ENCODE assay signal across 8 mouse cellular contexts in the genomic region with DNA sequence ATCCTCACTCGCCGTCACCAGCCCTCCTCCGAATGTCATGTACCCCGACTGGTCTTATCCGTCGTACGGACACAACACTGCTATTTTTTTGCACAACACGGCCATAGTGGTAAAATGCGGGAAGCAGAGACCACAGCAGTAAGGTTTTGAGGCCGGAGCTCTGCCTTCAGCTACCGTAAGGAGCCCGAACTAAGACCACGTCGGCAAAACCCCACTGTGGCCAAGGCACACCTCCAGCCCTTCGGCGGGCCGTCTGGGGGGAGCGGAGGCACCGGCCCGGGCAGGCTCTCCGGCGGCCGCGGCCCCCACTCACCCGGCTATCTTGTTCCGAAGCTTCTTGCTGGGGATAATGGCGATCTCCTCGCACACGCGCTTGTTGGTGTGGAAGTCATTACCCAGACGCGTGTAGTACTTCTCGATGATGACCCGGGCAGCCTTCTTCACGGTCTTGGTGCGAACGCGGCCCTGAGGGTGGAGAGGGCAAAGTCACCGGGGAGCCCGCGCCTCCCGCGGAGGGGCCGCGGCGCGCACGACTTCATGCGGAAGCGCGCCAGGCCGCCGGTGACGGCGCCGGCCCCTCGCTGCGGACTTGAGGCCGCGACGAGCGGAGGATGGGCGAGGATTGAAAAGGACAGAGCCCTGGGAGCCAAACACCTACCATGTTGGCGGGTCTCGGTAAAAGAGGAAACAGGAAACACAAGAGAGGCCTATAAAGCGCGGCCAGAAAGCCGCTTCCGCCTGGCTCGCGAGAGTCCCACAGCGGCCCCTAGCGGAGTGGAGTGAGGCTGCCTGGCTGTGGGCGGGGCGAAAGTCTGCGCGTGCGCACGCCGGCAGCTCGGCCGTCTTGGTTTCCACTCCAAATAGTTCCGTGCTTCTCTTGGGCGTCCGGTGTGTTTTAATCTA. TPM values are rescaled to one million over a fixed set of nuclear protein-coding genes. Genes with fewer than 3 reads are reported as not detected.
DNase-seq lines count a peak whose midpoint lies in the region; ATAC-seq and TF ChIP-seq lines count a peak whose summit lies in the region.

A gene (minus strand): TSS at position 711 of the 903 bp plus-strand sequence.

- peaks cover 2 to 33% of the 10 kb centered on the region in 2 experiments; a peak in 2 of 4 replicates for H3K4me1 ChIP-seq in CH12.LX (ENCODE audit: control insufficient read depth in 1 of 2, insufficient read depth in 2 of 2)
- H3K4me1 ChIP-seq in forebrain, embryonic 12.5 days: peaks cover 21% of the 10 kb centered on the region
- peaks cover 16% of the 10 kb centered on the region for H3K4me1 ChIP-seq in heart, postnatal 0 days (ENCODE audit: control insufficient read depth, insufficient read depth)
- peaks cover 20% of the 10 kb centered on the region for H3K4me1 ChIP-seq in liver, embryonic 16.5 days (ENCODE audit: control insufficient read depth, low read depth, low read length)
- peaks cover 31% of the 10 kb centered on the region for H3K4me1 ChIP-seq in neural tube, embryonic 13.5 days (replicated peaks)
- no peaks in the 10 kb centered on the region; the same call in 1 of the 2 replicates for H3K4me1 ChIP-seq in testis, adult 2 months (ENCODE audit: control insufficient read depth, insufficient read depth, low read length)

- peaks cover 40% of the 10 kb centered on the region for H3K79me2 ChIP-seq in CH12.LX (replicated peaks; ENCODE audit: control insufficient read depth, extremely low read depth, insufficient read depth, poor library complexity, severe bottlenecking)

- H3K9ac ChIP-seq in CH12.LX (ENCODE audit: insufficient read depth, low read depth): peak within 1 kb of the TSS; percentile 99
- peak within 1 kb of the TSS; percentile 99 for H3K9ac ChIP-seq in forebrain, embryonic 12.5 days
- peak within 1 kb of the TSS; percentile 98 for H3K9ac ChIP-seq in heart, postnatal 0 days (replicated peaks; ENCODE audit: low read depth, low read length)
- H3K9ac ChIP-seq in liver, embryonic 16.5 days (ENCODE audit: low read depth, low read length): peak within 1 kb of the TSS; percentile 90
- H3K9ac ChIP-seq in neural tube, embryonic 13.5 days: peak within 1 kb of the TSS; percentile 99

- WGBS in forebrain, embryonic 12.5 days: under 1% methylated on average over 85 of the region's 85 CpGs
- under 1% methylated on average over 82 of the region's 85 CpGs for WGBS in heart, postnatal 0 days
- under 1% methylated on average over 85 of the region's 85 CpGs for WGBS in liver, embryonic 16.5 days (ENCODE audit: insufficient replicate concordance)
- WGBS in neural tube, embryonic 13.5 days: under 1% methylated on average over 85 of the region's 85 CpGs

- ATAC-seq in forebrain, embryonic 12.5 days (ENCODE audit: low FRiP score): peak; percentile 92
- ATAC-seq in heart, postnatal 0 days (ENCODE audit: insufficient read depth, low read depth): peak; percentile 91
- ATAC-seq in liver, embryonic 16.5 days (ENCODE audit: low read depth): peak; percentile 83
- peak; percentile 93 for ATAC-seq in neural tube, embryonic 13.5 days (ENCODE audit: low read depth)

- no peaks in the 10 kb centered on the region for H3K9me3 ChIP-seq in CH12.LX (replicated peaks; ENCODE audit: low read length)
- no peaks in the 10 kb centered on the region for H3K9me3 ChIP-seq in forebrain, embryonic 12.5 days
- H3K9me3 ChIP-seq in heart, postnatal 0 days (replicated peaks; ENCODE audit: control insufficient read depth, low read length): no peaks in the 10 kb centered on the region
- H3K9me3 ChIP-seq in liver, embryonic 16.5 days (replicated peaks; ENCODE audit: control insufficient read depth, low read length): no peaks in the 10 kb centered on the region
- H3K9me3 ChIP-seq in neural tube, embryonic 13.5 days: no peaks in the 10 kb centered on the region

- no peaks in the 10 kb centered on the region for H3K27me3 ChIP-seq in CH12.LX (replicated peaks)
- peaks cover 3% of the 10 kb centered on the region; the same call in 1 of the 2 replicates for H3K27me3 ChIP-seq in forebrain, embryonic 12.5 days
- no peaks in the 10 kb centered on the region for H3K27me3 ChIP-seq in heart, postnatal 0 days (ENCODE audit: control insufficient read depth, insufficient read depth, low read length)
- H3K27me3 ChIP-seq in liver, embryonic 16.5 days (ENCODE audit: control insufficient read depth, insufficient read depth, low read depth, low read length): no peaks in the 10 kb centered on the region
- H3K27me3 ChIP-seq in neural tube, embryonic 13.5 days: no peaks in the 10 kb centered on the region
- no peaks in the 10 kb centered on the region for H3K27me3 ChIP-seq in testis, adult 2 months (ENCODE audit: control insufficient read depth, insufficient read depth, low read length)

- TF ChIP-seq EP300 in CH12.LX (IDR thresholded peaks at IDR 0.05; ENCODE audit: low read length): no peak
- 0 out of 2 replicates have a peak, but pooled peaks have one; percentile 75 for TF ChIP-seq EP300 in heart, postnatal 0 days (IDR thresholded peaks at IDR 0.05; ENCODE audit: low read depth)

- DNase-seq in CH12.LX (ENCODE audit: extremely low read depth): peak; percentile 91
- DNase-seq in c-Kit-positive CD71-positive TER-119-negative erythroid progenitor cells, embryonic 14.5 days (ENCODE audit: low read depth): peak; percentile 84
- peak; percentile 82 for DNase-seq in heart, postnatal 0 days (ENCODE audit: low spot score)
- DNase-seq in kidney, postnatal 4 days: peak; percentile 98

- TF ChIP-seq CTCF in CH12.LX (conservative IDR thresholded peaks at IDR 0.05 in 1 of 2, IDR thresholded peaks at IDR 0.05 in 1 of 2; ENCODE audit: low read depth in 2 of 2, low read length in 2 of 2): peak; percentile 26 to 84; a peak in 2 of 4 replicates
- TF ChIP-seq CTCF in heart, postnatal 0 days (IDR thresholded peaks at IDR 0.05; ENCODE audit: low read depth): peak; percentile 97
- TF ChIP-seq CTCF in testis, adult 2 months (IDR thresholded peaks at IDR 0.05; ENCODE audit: control insufficient read depth, insufficient read depth, insufficient replicate concordance, low read depth, low read length): peak; percentile 91

- dilution Hi-C loops in CH12.LX (cut with MboI; ENCODE audit: extremely low pct_ligation_motif_present, extremely low pct_unique_long_range_greater_than_20kb, low sequenced_read_pairs): no loop called here

- in situ Hi-C loops in CH12.LX (cut with MboI; ENCODE audit: low pct_ligation_motif_present, low pct_unique_long_range_greater_than_20kb, low sequenced_read_pairs): loop anchor here (5.0 kb wide), 1 partner anchor 177 kb away; no protein-coding TSS in a partner anchor

- H3K27ac ChIP-seq in CH12.LX (ENCODE audit: insufficient read depth, low read depth): peak within 1 kb of the TSS; percentile 68
- H3K27ac ChIP-seq in forebrain, embryonic 12.5 days: peak within 1 kb of the TSS; percentile 94
- peak within 1 kb of the TSS; percentile 90 for H3K27ac ChIP-seq in heart, postnatal 0 days (ENCODE audit: low read depth)
- H3K27ac ChIP-seq in liver, embryonic 16.5 days (ENCODE audit: low read length): peak within 1 kb of the TSS; percentile 79
- peak within 1 kb of the TSS; percentile 93 for H3K27ac ChIP-seq in neural tube, embryonic 13.5 days (replicated peaks)
- H3K27ac ChIP-seq in testis, adult 2 months (ENCODE audit: control insufficient read depth, insufficient read depth, low read depth, low read length): peak within 1 kb of the TSS; percentile 79

- peak within 1 kb of the TSS; percentile 89 to 100 (median 99) for H3K4me3 ChIP-seq in CH12.LX (replicated peaks in 1 of 3; ENCODE audit: low read depth in 2 of 3, low read length in 2 of 3, poor library complexity in 1 of 3)
- peak within 1 kb of the TSS; percentile 97 for H3K4me3 ChIP-seq in forebrain, embryonic 12.5 days (replicated peaks)
- H3K4me3 ChIP-seq in heart, postnatal 0 days (ENCODE audit: low read depth, low read length): peak within 1 kb of the TSS; percentile 93
- peak within 1 kb of the TSS; percentile 86 for H3K4me3 ChIP-seq in liver, embryonic 16.5 days (ENCODE audit: low read depth, low read length)
- H3K4me3 ChIP-seq in neural tube, embryonic 13.5 days: peak within 1 kb of the TSS; percentile 95
- H3K4me3 ChIP-seq in testis, adult 2 months (ENCODE audit: control insufficient read depth, low read depth, low read length): peak within 1 kb of the TSS; percentile 78

- peaks cover 43 to 48% of the 10 kb centered on the region in 2 experiments for H3K36me3 ChIP-seq in CH12.LX (replicated peaks in 1 of 2; ENCODE audit: control insufficient read depth in 1 of 2, insufficient read depth in 1 of 2, low read length in 1 of 2)
- peaks cover 40% of the 10 kb centered on the region for H3K36me3 ChIP-seq in forebrain, embryonic 12.5 days (replicated peaks)
- H3K36me3 ChIP-seq in heart, postnatal 0 days (replicated peaks; ENCODE audit: control insufficient read depth, insufficient read depth, low read length): peaks cover 30% of the 10 kb centered on the region
- peaks cover 24% of the 10 kb centered on the region for H3K36me3 ChIP-seq in liver, embryonic 16.5 days (ENCODE audit: control insufficient read depth, insufficient read depth)
- H3K36me3 ChIP-seq in neural tube, embryonic 13.5 days: peaks cover 40% of the 10 kb centered on the region
- no peaks in the 10 kb centered on the region; the same call in 1 of the 2 replicates for H3K36me3 ChIP-seq in testis, adult 2 months (ENCODE audit: control insufficient read depth, insufficient read depth, low read length)

- TF ChIP-seq RAD21 in CH12.LX (IDR thresholded peaks at IDR 0.05; ENCODE audit: low read depth, low read length): no peak

- peak; percentile 95 for TF ChIP-seq POLR2A in CH12.LX (IDR thresholded peaks at IDR 0.05; ENCODE audit: low read depth, low read length)
- peak; percentile 87 for TF ChIP-seq POLR2A in testis, adult 2 months (IDR thresholded peaks at IDR 0.05; ENCODE audit: control insufficient read depth, low read depth, low read length)

- H3K4me2 ChIP-seq in CH12.LX (ENCODE audit: insufficient read depth, low read depth, poor library complexity, severe bottlenecking): peak within 1 kb of the TSS; percentile 89
- H3K4me2 ChIP-seq in forebrain, embryonic 12.5 days: peak within 1 kb of the TSS; percentile 87
- H3K4me2 ChIP-seq in heart, postnatal 0 days (ENCODE audit: low read depth, low read length): peak within 1 kb of the TSS; percentile 86
- H3K4me2 ChIP-seq in liver, embryonic 16.5 days (ENCODE audit: low read depth, low read length): peak within 1 kb of the TSS; percentile 65
- H3K4me2 ChIP-seq in neural tube, embryonic 13.5 days: peak within 1 kb of the TSS; percentile 82

RNA-seq across cellular contexts. Expression of the gene that starts here (rescaled TPM):
- total RNA-seq in CH12.LX (2012; rRNA removed): 5,063 and 5,120 TPM in 2 replicates
- 4,582 and 5,238 TPM in 2 replicates for total RNA-seq in CH12.LX (2014; rRNA removed)
- polyA plus RNA-seq in CH12.LX (2012; ENCODE audit: insufficient read length, low read depth): 2,159 and 2,532 TPM in 2 replicates
- 919 and 971 TPM in 2 replicates for polyA plus RNA-seq in forebrain, embryonic 12.5 days (2016; fragmentation: Nextera tagmentation; extraction: Ambion mirVana)
- total RNA-seq in heart, postnatal 0 days (2014; rRNA removed; ENCODE audit: low replicate concordance): 593 and 806 TPM in 2 replicates
- 855 and 860 TPM in 2 replicates for polyA plus RNA-seq in heart, postnatal 0 days (2015; fragmentation: Nextera tagmentation; extraction: Ambion mirVana)
- 564 and 643 TPM in 2 replicates for polyA plus RNA-seq in liver, embryonic 16.5 days (2015; fragmentation: Nextera tagmentation; extraction: Ambion mirVana)
- 804 and 855 TPM in 2 replicates for polyA plus RNA-seq in neural tube, embryonic 13.5 days (2015; fragmentation: Nextera tagmentation; extraction: Ambion mirVana)
- 697 and 742 TPM in 2 replicates for polyA plus RNA-seq in testis, adult 2 months (2012; rRNA removed)

Comparison
In these comparisons a context has a peak if more than half of its experiments do, and no peak if none do; other contexts are left out.
1. Peak in every context shown above with its lines: DNase-seq, ATAC-seq, H3K4me3 ChIP-seq and H3K27ac ChIP-seq.